Mouse (Mus musculus) liver, adult 2 months (tissue): ENCODE measurements around the gene Zbtb20.

ENCODE experiments used
- CTCF ChIP-seq: fragments of 200-500 bp; IDR thresholded peaks from 2 replicates; pipeline ENCODE4 v1.5.1; 2011; ENCODE audit warnings: low read depth, low read length, control low read depth
- POLR2A ChIP-seq: fragments of 200-500 bp; IDR thresholded peaks from 2 replicates; pipeline ENCODE4 v1.6.1; 2011; ENCODE audit warnings: low read length, control low read depth; ENCODE audit not compliant: insufficient read depth; ENCODE audit errors: extremely low read depth

DNA sequence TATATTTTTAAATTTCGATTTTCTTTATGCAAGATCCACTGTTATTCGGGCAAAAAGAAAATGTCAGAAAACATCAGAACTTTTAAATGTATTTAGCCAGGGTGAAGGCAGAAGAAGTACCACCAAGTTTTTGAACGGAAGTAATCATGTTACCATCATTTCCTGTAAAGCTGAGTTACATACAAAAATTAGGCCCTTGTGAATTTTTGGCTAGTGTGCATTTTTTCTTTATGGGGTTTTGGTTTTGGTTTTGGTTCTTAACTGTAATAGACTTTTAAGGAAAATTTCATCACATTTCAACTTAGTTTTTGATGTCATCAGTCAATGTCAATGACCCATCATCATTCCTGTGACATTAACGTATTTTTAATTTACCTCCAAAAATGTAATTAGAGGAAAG, 514.7 kb downstream of the Zbtb20 start:
- TF ChIP-seq CTCF (no peak), POLR2A (no peak)
